Mouse (Mus musculus): ENCODE measurements around the gene Rnft1. TPM values are rescaled to one million over a fixed set of nuclear protein-coding genes. Genes with fewer than 3 reads are reported as not detected.

Gene Rnft1
- 6.7 and 10.4 TPM in 2 replicates for polyA plus RNA-seq (2012; rRNA removed)

GRCm38 (mm10) chr11:86484101-86484868 is at the start of gene Rnft1:
Rnft1 (plus strand) TSS chr11:86484657.

GRCm38 (mm10) chr11:86544639-86545299 is 60.3 kb downstream of the Rnft1 start, which contains the start of the genes Rps6kb1 and Tubd1:
Rps6kb1 (minus strand) TSS chr11:86544805.
Tubd1 (plus strand) TSS chr11:86544991.

Other genes with a start within 250 kb of the Rnft1 start
- gene Ints2, start 227.1 kb upstream of the Rnft1 start, polyA plus RNA-seq (2012; rRNA removed) = 35.5 and 45.0 TPM in 2 replicates
- gene Med13, start 127.1 kb upstream of the Rnft1 start, polyA plus RNA-seq (2012; rRNA removed) = 13.2 and 26.4 TPM in 2 replicates
- 37.3 and 37.7 TPM in 2 replicates for gene Rps6kb1, start 60.1 kb downstream of the Rnft1 start, polyA plus RNA-seq (2012; rRNA removed)
- gene Tubd1, start 60.3 kb downstream of the Rnft1 start, polyA plus RNA-seq (2012; rRNA removed) = 5.1 and 8.5 TPM in 2 replicates
- gene Vmp1, start 199.2 kb downstream of the Rnft1 start, polyA plus RNA-seq (2012; rRNA removed) = 33.8 and 47.8 TPM in 2 replicates
- gene Ptrh2, start 199.3 kb downstream of the Rnft1 start, polyA plus RNA-seq (2012; rRNA removed) = 29.3 and 30.0 TPM in 2 replicates